Mouse (Mus musculus): ENCODE measurements around the gene Pet117.

DNA sequence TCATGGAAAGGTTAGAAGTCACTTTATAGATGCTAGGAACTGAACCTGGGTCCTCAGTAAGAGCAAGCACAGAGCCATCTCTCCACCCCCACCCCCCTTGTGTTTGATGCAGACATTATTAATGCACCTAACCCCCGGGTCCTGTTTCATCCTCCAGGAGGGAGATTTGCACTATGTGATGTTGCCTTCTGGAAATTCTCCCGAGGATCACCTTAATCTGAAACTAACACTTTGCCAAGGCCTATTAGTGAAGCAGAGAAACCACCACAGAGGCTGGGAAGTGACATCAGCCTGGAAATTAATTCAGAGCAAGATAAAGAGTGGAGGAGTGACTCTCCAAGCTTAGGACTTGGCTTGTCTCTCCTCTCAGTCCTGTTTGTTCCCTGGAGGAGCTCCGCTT is 44.6 kb upstream of the Pet117 start:
- TF ChIP-seq CTCF (IDR thresholded peaks at IDR 0.05; ENCODE audit: low read depth, low read length) (no peak), POLR2A (IDR thresholded peaks at IDR 0.05; ENCODE audit: insufficient read depth, low read length) (no peak)
